Comparison of ENCODE assay signal across 8 mouse cellular contexts in genomic region chr7:19319458-19319857, GRCm38 (mm10). TPM values are rescaled to one million over a fixed set of nuclear protein-coding genes. Genes with fewer than 3 reads are reported as not detected.
A peak's percentile ranks its signal among the peaks of the same experiment; 100 is the strongest.
DNase-seq lines count a peak whose midpoint lies in the region; ATAC-seq and TF ChIP-seq lines count a peak whose summit lies in the region.

No protein-coding gene starts in this region.

- no peak for DNase-seq in kidney, postnatal 0 days (ENCODE audit: low spot score)
- no peak for DNase-seq in kidney, adult 9 months
- DNase-seq in urinary bladder, postnatal 14 days (ENCODE audit: low spot score): no peak
- DNase-seq in left cerebral cortex, adult 8-10 months (ENCODE audit: low spot score in 2 of 2): no peak

- H3K36me3 ChIP-seq in kidney, postnatal 0 days (ENCODE audit: insufficient read depth, low read length): no peaks in the 10 kb centered on the region
- no peaks in the 10 kb centered on the region for H3K36me3 ChIP-seq in hindbrain, embryonic 15.5 days
- no peaks in the 10 kb centered on the region for H3K36me3 ChIP-seq in midbrain, embryonic 13.5 days

- H3K9ac ChIP-seq in kidney, postnatal 0 days (ENCODE audit: low read depth, low read length): peak overlapping the region; percentile 41; the same call in 1 of the 2 replicates
- peak overlapping the region; percentile 51 for H3K9ac ChIP-seq in hindbrain, embryonic 15.5 days
- peak overlapping the region; percentile 70 for H3K9ac ChIP-seq in midbrain, embryonic 13.5 days (replicated peaks)

- no peak for TF ChIP-seq CTCF in kidney, postnatal 0 days (IDR thresholded peaks at IDR 0.05; ENCODE audit: low read depth)

- no peaks in the 10 kb centered on the region for H3K9me3 ChIP-seq in kidney, postnatal 0 days (replicated peaks; ENCODE audit: low read length)
- H3K9me3 ChIP-seq in hindbrain, embryonic 15.5 days: no peaks in the 10 kb centered on the region
- no peaks in the 10 kb centered on the region for H3K9me3 ChIP-seq in midbrain, embryonic 13.5 days

- WGBS in kidney, postnatal 0 days: 15% methylated on average over 9 of the region's 9 CpGs
- WGBS in hindbrain, embryonic 15.5 days: 17% methylated on average over 9 of the region's 9 CpGs
- 13% methylated on average over 9 of the region's 9 CpGs for WGBS in midbrain, embryonic 13.5 days

- no peak overlapping the region for H3K27ac ChIP-seq in kidney, postnatal 0 days
- 0 out of 2 replicates have a peak overlapping the region, but pooled peaks have one; percentile 17 for H3K27ac ChIP-seq in brown adipose tissue, adult 24 weeks (replicated peaks; ENCODE audit: low read depth, low read length)
- H3K27ac ChIP-seq in hindbrain, embryonic 15.5 days (replicated peaks): peak overlapping the region; percentile 62
- H3K27ac ChIP-seq in midbrain, embryonic 13.5 days: peak overlapping the region; percentile 44; the same call in 1 of the 2 replicates

- H3K4me2 ChIP-seq in kidney, postnatal 0 days (ENCODE audit: low read length): peak overlapping the region; percentile 75
- peak overlapping the region; percentile 82 for H3K4me2 ChIP-seq in hindbrain, embryonic 15.5 days
- peak overlapping the region; percentile 83 for H3K4me2 ChIP-seq in midbrain, embryonic 13.5 days (replicated peaks)

- peak; percentile 60 for ATAC-seq in kidney, postnatal 0 days (replicated peaks; ENCODE audit: low FRiP score, low read depth)
- ATAC-seq in hindbrain, embryonic 15.5 days (ENCODE audit: low FRiP score, low read depth): peak; percentile 77
- ATAC-seq in midbrain, embryonic 13.5 days: peak; percentile 77
- no peak for ATAC-seq in erythroid progenitor cell, adult 5-6 weeks (replicated peaks; ENCODE audit: low FRiP score, poor library complexity, severe bottlenecking)

- peaks cover 8% of the 10 kb centered on the region for H3K4me1 ChIP-seq in kidney, postnatal 0 days (replicated peaks; ENCODE audit: insufficient read depth, low read length)
- H3K4me1 ChIP-seq in brown adipose tissue, adult 24 weeks (ENCODE audit: control insufficient read depth, insufficient read depth, insufficient read length, low read length): peaks cover 9% of the 10 kb centered on the region; the same call in 1 of the 2 replicates
- H3K4me1 ChIP-seq in hindbrain, embryonic 15.5 days (replicated peaks): peaks cover 14% of the 10 kb centered on the region
- H3K4me1 ChIP-seq in midbrain, embryonic 13.5 days (replicated peaks): peaks cover 16% of the 10 kb centered on the region

- 0 out of 2 replicates have a peak, but pooled peaks cover 4% of the 10 kb centered on the region for H3K27me3 ChIP-seq in kidney, postnatal 0 days (ENCODE audit: insufficient read depth, low read length)
- 0 out of 2 replicates have a peak, but pooled peaks cover 2% of the 10 kb centered on the region for H3K27me3 ChIP-seq in hindbrain, embryonic 15.5 days
- peaks cover 28% of the 10 kb centered on the region; the same call in 1 of the 2 replicates for H3K27me3 ChIP-seq in midbrain, embryonic 13.5 days

- H3K4me3 ChIP-seq in kidney, postnatal 0 days (replicated peaks; ENCODE audit: low read depth, low read length): peak overlapping the region; percentile 36
- peak overlapping the region; percentile 55 for H3K4me3 ChIP-seq in brown adipose tissue, adult 24 weeks (ENCODE audit: insufficient read depth, low read depth, low read length)
- peak overlapping the region; percentile 50 for H3K4me3 ChIP-seq in hindbrain, embryonic 15.5 days
- H3K4me3 ChIP-seq in midbrain, embryonic 13.5 days (replicated peaks): peak overlapping the region; percentile 53

RNA-seq across cellular contexts. Expression of gene Fosb, which starts 9.6 kb away (rescaled TPM):
- polyA plus RNA-seq in kidney, postnatal 0 days (2015; fragmentation: Nextera tagmentation; extraction: Ambion mirVana): 0.11 TPM in 2 replicates
- 2.7 and 48.0 TPM in 2 replicates for polyA plus RNA-seq in brown adipose tissue, adult 24 weeks (2012; ENCODE audit: insufficient read depth, insufficient read length, missing spikeins)
- polyA plus RNA-seq in hindbrain, embryonic 15.5 days (2015; fragmentation: Nextera tagmentation; extraction: Ambion mirVana): 0.08 and 0.14 TPM in 2 replicates
- not detected in 2 replicates for polyA plus RNA-seq in midbrain, embryonic 13.5 days (2015; fragmentation: Nextera tagmentation; extraction: Ambion mirVana)
- 6.3 and 7.9 TPM in 2 replicates for total RNA-seq in erythroid progenitor cell, adult 5-6 weeks (2015; ENCODE audit: low replicate concordance)
- 1.3 and 3.3 TPM in 2 replicates for total RNA-seq in erythroid progenitor cell, adult 5-6 weeks (2017; ENCODE audit: low replicate concordance)
- 10 to 100 TPM; 11.1 to 15.1 (median 13.8) TPM for total RNA-seq in left cerebral cortex, adult 8-10 months (2022)

RNA-seq across cellular contexts. Expression of gene Ercc1, which starts 25.1 kb away (rescaled TPM):
- polyA plus RNA-seq in kidney, postnatal 0 days (2015; fragmentation: Nextera tagmentation; extraction: Ambion mirVana): 68.4 and 68.8 TPM in 2 replicates
- polyA plus RNA-seq in brown adipose tissue, adult 24 weeks (2012; ENCODE audit: insufficient read depth, insufficient read length, missing spikeins): 32.6 and 38.4 TPM in 2 replicates
- polyA plus RNA-seq in hindbrain, embryonic 15.5 days (2015; fragmentation: Nextera tagmentation; extraction: Ambion mirVana): 84.8 and 88.9 TPM in 2 replicates
- 84.1 and 91.9 TPM in 2 replicates for polyA plus RNA-seq in midbrain, embryonic 13.5 days (2015; fragmentation: Nextera tagmentation; extraction: Ambion mirVana)
- total RNA-seq in erythroid progenitor cell, adult 5-6 weeks (2015; ENCODE audit: low replicate concordance): 3.6 and 12.6 TPM in 2 replicates
- 1.2 and 1.8 TPM in 2 replicates for total RNA-seq in erythroid progenitor cell, adult 5-6 weeks (2017; ENCODE audit: low replicate concordance)
- total RNA-seq in left cerebral cortex, adult 8-10 months (2022): 10 to 100 TPM; 34.9 to 42.8 (median 38.6) TPM

RNA-seq across cellular contexts. Expression of gene Rtn2, which starts 37.0 kb away (rescaled TPM):
- polyA plus RNA-seq in kidney, postnatal 0 days (2015; fragmentation: Nextera tagmentation; extraction: Ambion mirVana): 7.3 and 7.4 TPM in 2 replicates
- polyA plus RNA-seq in brown adipose tissue, adult 24 weeks (2012; ENCODE audit: insufficient read depth, insufficient read length, missing spikeins): 14.9 and 16.6 TPM in 2 replicates
- polyA plus RNA-seq in hindbrain, embryonic 15.5 days (2015; fragmentation: Nextera tagmentation; extraction: Ambion mirVana): 112 and 130 TPM in 2 replicates
- polyA plus RNA-seq in midbrain, embryonic 13.5 days (2015; fragmentation: Nextera tagmentation; extraction: Ambion mirVana): 97.4 and 102 TPM in 2 replicates
- total RNA-seq in erythroid progenitor cell, adult 5-6 weeks (2015; ENCODE audit: low replicate concordance): 4.0 TPM in 1 of 2 replicates, not detected in the other
- total RNA-seq in erythroid progenitor cell, adult 5-6 weeks (2017; ENCODE audit: low replicate concordance): not detected in 2 replicates
- 100 to 1,000 TPM; 108 to 133 (median 114) TPM for total RNA-seq in left cerebral cortex, adult 8-10 months (2022)

RNA-seq across cellular contexts. Expression of gene Ppm1n, which starts 39.6 kb away (rescaled TPM):
- 0.18 TPM in 1 of 2 replicates, not detected in the other for polyA plus RNA-seq in kidney, postnatal 0 days (2015; fragmentation: Nextera tagmentation; extraction: Ambion mirVana)
- not detected in 2 replicates for polyA plus RNA-seq in brown adipose tissue, adult 24 weeks (2012; ENCODE audit: insufficient read depth, insufficient read length, missing spikeins)
- polyA plus RNA-seq in hindbrain, embryonic 15.5 days (2015; fragmentation: Nextera tagmentation; extraction: Ambion mirVana): 0.96 and 1.2 TPM in 2 replicates
- 0.34 and 0.88 TPM in 2 replicates for polyA plus RNA-seq in midbrain, embryonic 13.5 days (2015; fragmentation: Nextera tagmentation; extraction: Ambion mirVana)
- total RNA-seq in erythroid progenitor cell, adult 5-6 weeks (2015; ENCODE audit: low replicate concordance): not detected in 2 replicates
- not detected in 2 replicates for total RNA-seq in erythroid progenitor cell, adult 5-6 weeks (2017; ENCODE audit: low replicate concordance)
- total RNA-seq in left cerebral cortex, adult 8-10 months (2022): under 1 TPM in 1 of 4 experiments, not detected in 3; 0.68 TPM

RNA-seq across cellular contexts. Expression of gene Cd3eap, which starts 39.8 kb away (rescaled TPM):
- polyA plus RNA-seq in kidney, postnatal 0 days (2015; fragmentation: Nextera tagmentation; extraction: Ambion mirVana): 16.7 and 17.7 TPM in 2 replicates
- polyA plus RNA-seq in brown adipose tissue, adult 24 weeks (2012; ENCODE audit: insufficient read depth, insufficient read length, missing spikeins): 3.3 and 5.5 TPM in 2 replicates
- 21.2 and 22.5 TPM in 2 replicates for polyA plus RNA-seq in hindbrain, embryonic 15.5 days (2015; fragmentation: Nextera tagmentation; extraction: Ambion mirVana)
- 19.6 and 20.4 TPM in 2 replicates for polyA plus RNA-seq in midbrain, embryonic 13.5 days (2015; fragmentation: Nextera tagmentation; extraction: Ambion mirVana)
- total RNA-seq in erythroid progenitor cell, adult 5-6 weeks (2015; ENCODE audit: low replicate concordance): 2.1 and 3.6 TPM in 2 replicates
- 0.45 and 4.0 TPM in 2 replicates for total RNA-seq in erythroid progenitor cell, adult 5-6 weeks (2017; ENCODE audit: low replicate concordance)
- 10 to 100 TPM; 16.3 to 20.4 (median 17.4) TPM for total RNA-seq in left cerebral cortex, adult 8-10 months (2022)
